Mouse (Mus musculus): ENCODE measurements around the gene Gm10282.

Gene Gm10282

GRCm38 (mm10) chr8:72265342-72265741 is 39.7 kb downstream of the Gm10282 start:
- in situ Hi-C loops (cut with MboI, MseI), result loop anchor here in 1 of 2 experiments (5.0 to 10.0 kb wide), 2 partner anchors 37 to 319 kb away; no protein-coding TSS in a partner anchor

DNA sequence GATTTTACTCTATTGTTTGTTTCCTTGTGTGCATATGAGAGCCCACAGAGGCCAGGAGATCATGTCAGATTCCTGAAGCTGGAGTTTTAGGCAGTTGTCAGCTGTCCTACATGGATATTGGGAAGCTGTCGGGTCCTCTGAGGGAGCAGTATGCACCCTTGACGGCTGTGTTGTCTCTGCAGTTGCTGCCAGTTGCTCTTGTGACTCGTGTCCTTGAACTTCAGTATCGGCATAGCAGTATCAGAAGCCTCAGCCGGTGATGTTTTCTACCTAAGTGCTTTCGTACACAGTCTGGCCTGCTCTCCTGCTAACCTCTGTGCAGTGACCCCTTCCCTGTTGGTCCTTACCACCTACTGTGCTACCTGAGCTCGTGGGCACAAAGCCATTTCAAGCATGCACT is 41.6 kb downstream of the Gm10282 start:
- in situ Hi-C loops (cut with MboI, MseI), result loop anchor here in 1 of 2 experiments (10.0 kb wide), 1 partner anchor 321 kb away; no protein-coding TSS in a partner anchor

- in situ Hi-C loops (cut with MboI, MseI), result loop anchor here in 1 of 2 experiments (10.0 kb wide), 1 partner anchor 322 kb away; no protein-coding TSS in a partner anchor
These were observed 42.3 kb downstream of the Gm10282 start for GRCm38 (mm10) chr8:72262756-72263155.

GRCm38 (mm10) chr8:72261872-72262271 is 43.2 kb downstream of the Gm10282 start:
- in situ Hi-C loops (cut with MboI, MseI), result loop anchor here in 1 of 2 experiments (10.0 kb wide), 1 partner anchor 323 kb away; no protein-coding TSS in a partner anchor

DNA sequence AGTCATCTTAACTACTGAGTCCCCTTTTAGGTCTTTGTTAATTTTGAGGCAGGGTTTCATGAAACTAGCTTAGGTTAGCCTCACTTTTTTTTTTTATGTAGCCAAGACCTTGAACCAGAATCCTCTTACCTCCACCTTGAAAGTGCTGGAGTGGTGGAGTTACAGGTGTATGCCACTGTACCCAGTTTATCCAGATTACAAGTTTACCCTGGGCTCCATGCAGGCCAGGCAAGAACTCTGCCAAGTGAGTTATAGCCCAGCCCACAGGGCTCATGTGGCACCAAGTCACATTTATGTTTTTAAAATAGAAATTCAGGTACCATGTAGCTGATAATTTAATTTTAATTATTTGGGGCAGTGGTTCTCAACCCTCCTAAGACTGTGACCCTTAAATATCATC is 43.6 kb downstream of the Gm10282 start:
- in situ Hi-C loops (cut with MboI, MseI), result loop anchor here in 1 of 2 experiments (10.0 kb wide), 1 partner anchor 323 kb away; no protein-coding TSS in a partner anchor

DNA sequence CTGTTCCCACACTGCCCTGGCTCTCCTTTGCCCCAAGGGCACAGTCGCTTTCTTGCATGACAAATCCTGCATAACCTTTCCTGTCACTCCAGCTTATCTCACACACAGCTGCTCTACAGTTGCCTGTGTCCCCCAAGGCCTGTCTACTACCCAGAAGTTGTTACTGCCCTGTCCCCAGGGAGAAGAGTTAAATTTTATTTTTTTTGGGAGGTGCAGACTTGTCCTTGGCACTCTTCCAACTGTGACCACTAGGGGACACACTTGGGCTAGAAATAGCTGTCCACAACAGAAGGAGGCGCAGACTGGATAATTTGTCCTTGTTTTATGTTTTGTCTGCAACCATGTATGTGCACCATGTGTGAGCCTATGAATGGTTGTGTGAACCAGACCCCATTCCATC is 44.0 kb downstream of the Gm10282 start:
- in situ Hi-C loops (cut with MboI, MseI), result loop anchor here in 1 of 2 experiments (10.0 kb wide), 1 partner anchor 324 kb away; no protein-coding TSS in a partner anchor

DNA sequence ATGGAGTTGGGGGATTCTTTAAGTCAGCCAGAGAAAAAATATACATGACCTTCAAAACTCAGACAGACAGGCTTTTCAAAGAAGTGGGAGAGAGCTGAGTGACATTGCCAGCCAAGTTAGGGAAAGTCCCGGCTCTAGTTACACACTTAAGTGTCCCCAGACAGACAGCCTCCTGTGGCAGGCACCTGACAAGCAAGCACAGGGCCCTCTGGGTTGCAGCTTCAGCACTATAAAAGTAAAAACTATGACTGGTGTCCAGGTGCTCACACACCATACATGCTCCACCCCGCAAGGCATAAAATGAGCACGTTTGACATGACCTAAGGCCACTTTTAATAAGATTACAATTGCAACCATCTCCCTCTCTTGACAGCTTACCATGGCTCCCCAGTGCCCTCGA is 44.5 kb downstream of the Gm10282 start:
- in situ Hi-C loops (cut with MboI, MseI), result loop anchor here in 1 of 2 experiments (10.0 kb wide), 1 partner anchor 324 kb away; no protein-coding TSS in a partner anchor

DNA sequence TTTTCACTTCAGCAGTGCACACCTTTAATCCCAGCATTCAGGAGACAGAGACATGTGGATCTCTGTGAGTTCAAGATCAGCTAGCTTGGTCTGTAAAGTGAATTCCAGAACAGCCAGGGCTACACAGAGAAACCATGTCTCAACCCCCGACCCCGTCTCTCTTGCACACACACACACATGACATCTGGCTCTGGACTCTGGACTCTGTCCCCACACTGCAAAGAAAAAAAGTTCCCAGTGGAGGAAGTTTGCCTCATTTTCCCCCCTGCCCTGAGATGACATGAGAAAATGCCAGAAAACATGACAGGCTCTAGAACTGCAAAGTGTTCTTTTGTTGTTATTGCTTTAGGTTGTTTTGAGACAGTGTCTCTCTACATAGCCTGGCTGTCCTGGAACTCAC is 45.2 kb downstream of the Gm10282 start:
- in situ Hi-C loops (cut with MboI, MseI), result loop anchor here (5.0 to 10.0 kb wide), 2 partner anchors 107 to 325 kb away; no protein-coding TSS in a partner anchor

GRCm38 (mm10) chr8:72257902-72258238 is 47.2 kb downstream of the Gm10282 start:
- in situ Hi-C loops (cut with MboI, MseI), result loop anchor here (5.0 kb wide), 1 partner anchor 109 kb away; no protein-coding TSS in a partner anchor

- in situ Hi-C loops (cut with MboI, MseI), result loop anchor here (5.0 kb wide), 1 partner anchor 110 kb away; no protein-coding TSS in a partner anchor
These were observed 47.7 kb downstream of the Gm10282 start for GRCm38 (mm10) chr8:72257171-72257901.

Measured in T-helper 17 cell (primary cell).